Mouse (Mus musculus) midbrain, embryonic 15.5 days (tissue): Measurements from ENCODE around the gene Nes. TPM values are rescaled to one million over a fixed set of nuclear protein-coding genes. Genes with fewer than 3 reads are reported as not detected.

Experiments
- ATAC-seq: fragments of 200-750 bp; cut with Nextera tagmentation; replicated peaks from 2 replicates; pipeline ENCODE4 v1.8.0; 2017; ENCODE audit warnings: moderate TSS enrichment
- H3K27ac ChIP-seq: fragments of 300-500 bp; sonication (generic); 2 replicates; pipeline ENCODE4 v1.5.1; 2015; ENCODE audit warnings: mild to moderate bottlenecking, inconsistent platforms
- H3K27me3 ChIP-seq: fragments of 300-500 bp; sonication (generic); replicated peaks from 2 replicates; pipeline ENCODE4 v1.6.1; 2015; ENCODE audit warnings: inconsistent platforms
- H3K36me3 ChIP-seq: fragments of 300-500 bp; sonication (generic); replicated peaks from 2 replicates; pipeline ENCODE4 v1.6.1; 2015; ENCODE audit warnings: inconsistent platforms
- H3K4me1 ChIP-seq: fragments of 300-500 bp; sonication (generic); 2 replicates; pipeline ENCODE4 v1.6.1; 2015; ENCODE audit warnings: inconsistent platforms
- H3K4me2 ChIP-seq: fragments of 300-500 bp; sonication (generic); 2 replicates; pipeline ENCODE4 v1.6.1; 2015; ENCODE audit warnings: inconsistent platforms, mild to moderate bottlenecking, moderate library complexity
- H3K4me3 ChIP-seq: fragments of 300-500 bp; sonication (generic); 2 replicates; pipeline ENCODE4 v1.5.1; 2015; ENCODE audit warnings: mild to moderate bottlenecking, inconsistent platforms
- H3K9ac ChIP-seq: fragments of 300-500 bp; sonication (generic); 2 replicates; pipeline ENCODE4 v1.6.1; 2015; ENCODE audit warnings: mild to moderate bottlenecking, inconsistent platforms
- H3K9me3 ChIP-seq: fragments of 300-500 bp; sonication (generic); 2 replicates; pipeline ENCODE4 v1.6.1; 2016; ENCODE audit warnings: inconsistent platforms
- WGBS: fragments of 180-500 bp; shearing (Covaris S2); methylation state at CpG from one replicate; pipeline ENCODE4 v1.1.7; 2015; ENCODE audit warnings: mixed read lengths; 5-methylcytosine and 5-hydroxymethylcytosine counted together
- polyA plus RNA-seq: library from polyadenylated mRNA; unstranded; fragments of >200 nt; fragmentation: Nextera tagmentation; extraction: Ambion mirVana; gene quantifications from 2 replicates; pipeline ENCODE4 v1.2.1, GENCODE M21; 2015

Gene Nes
- polyA plus RNA-seq, 1 experiment from 2014 or later = 33.0 TPM

DNA sequence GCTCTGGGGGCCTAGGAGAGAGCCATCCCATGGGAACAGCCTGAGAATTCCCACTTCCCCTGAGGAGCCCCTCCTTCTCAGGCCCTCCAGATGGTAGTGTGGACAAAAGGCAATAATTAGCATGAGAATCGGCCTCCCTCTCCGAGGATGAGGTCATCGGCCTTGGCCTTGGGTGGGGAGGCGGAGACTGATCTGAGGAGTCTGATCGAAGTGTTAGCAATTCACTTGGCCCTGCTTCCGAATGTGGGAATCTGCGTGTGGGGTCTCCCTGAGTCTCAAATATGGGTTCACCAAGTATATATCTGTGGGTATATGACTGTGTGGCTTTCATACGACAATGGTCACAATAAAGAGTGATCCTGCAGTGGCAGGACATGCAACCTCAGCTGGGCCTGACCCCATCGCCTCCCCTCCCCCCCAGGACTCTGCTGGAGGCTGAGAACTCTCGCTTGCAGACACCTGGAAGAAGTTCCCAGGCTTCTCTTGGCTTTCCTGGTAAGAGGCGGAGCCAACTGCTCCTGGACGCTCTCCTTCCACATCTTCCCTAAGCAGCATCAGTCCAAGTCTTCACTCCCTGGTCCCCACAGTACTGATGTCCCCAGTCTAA, 3.6 kb downstream of the Nes start:
- H3K36me3 ChIP-seq = no peaks in the 10 kb centered on the region
- 0 out of 2 replicates have a peak, but pooled peaks cover 4% of the 10 kb centered on the region for H3K27me3 ChIP-seq
- peak overlapping the region; percentile 67 for H3K27ac ChIP-seq
- peak overlapping the region; percentile 51 for H3K4me3 ChIP-seq
- no peaks in the 10 kb centered on the region for H3K9me3 ChIP-seq
- H3K4me2 ChIP-seq = peak overlapping the region; percentile 93
- WGBS = 8% methylated on average over 12 of the region's 12 CpGs
- no peak; the same call in 1 of the 2 replicates for ATAC-seq
- peaks cover 46% of the 10 kb centered on the region for H3K4me1 ChIP-seq
- no peak overlapping the region for H3K9ac ChIP-seq

DNA sequence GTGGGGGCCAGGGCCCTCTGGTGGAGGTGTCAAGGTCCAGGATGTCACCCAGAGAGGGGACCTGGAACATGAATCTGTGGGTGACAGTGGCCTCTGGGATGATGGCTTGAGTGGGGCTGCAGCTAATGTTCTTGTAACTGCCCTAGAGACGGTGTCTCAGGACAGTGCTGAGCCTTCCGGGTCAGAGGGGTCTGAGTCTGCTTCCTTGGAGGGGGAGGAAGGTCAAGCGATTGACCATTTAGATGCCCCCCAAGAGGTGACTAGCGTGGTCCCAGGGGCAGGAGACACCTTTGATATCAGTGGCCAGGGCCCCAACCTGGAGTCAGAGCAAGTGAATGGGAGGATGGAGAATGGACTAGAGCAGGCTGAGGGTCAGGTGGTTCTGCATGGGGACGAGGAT, 8.6 kb downstream of the Nes start:
- H3K4me1 ChIP-seq = peaks cover 31% of the 10 kb centered on the region
- no peaks in the 10 kb centered on the region for H3K27me3 ChIP-seq
- no peaks in the 10 kb centered on the region for H3K9me3 ChIP-seq
- H3K4me2 ChIP-seq = no peak overlapping the region
- no peak overlapping the region for H3K27ac ChIP-seq
- no peak for ATAC-seq
- no peak overlapping the region for H3K4me3 ChIP-seq
- H3K9ac ChIP-seq = no peak overlapping the region
- 88% methylated on average over 5 of the region's 5 CpGs for WGBS
- H3K36me3 ChIP-seq = no peaks in the 10 kb centered on the region

DNA sequence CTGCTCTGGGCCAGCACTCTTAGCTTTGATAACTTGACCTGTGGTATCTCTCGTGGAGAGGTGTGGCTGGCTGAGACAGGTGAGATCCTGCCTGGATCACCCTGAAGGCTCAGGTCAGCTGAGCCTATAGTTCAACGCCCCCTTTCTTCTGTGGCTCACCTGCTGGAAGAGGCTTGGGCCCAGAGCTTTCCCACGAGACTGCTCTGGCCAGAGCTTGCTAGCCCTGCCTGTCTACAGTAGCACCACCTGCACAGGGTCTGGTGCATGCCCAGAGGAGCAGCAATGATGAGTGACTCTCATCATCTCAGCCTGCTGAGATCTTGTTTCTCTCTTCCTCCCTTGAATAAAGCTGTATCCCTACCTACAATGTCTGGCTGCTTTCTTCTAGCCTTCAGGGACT, 9.2 kb downstream of the Nes start:
- 62% methylated on average over 3 of the region's 3 CpGs for WGBS
- Histone ChIP-seq H3K4me2 (no peak overlapping the region), H3K27me3 (no peaks in the 10 kb centered on the region), H3K4me3 (no peak overlapping the region), H3K9ac (no peak overlapping the region), H3K4me1 (peaks cover 29% of the 10 kb centered on the region), H3K27ac (no peak overlapping the region), H3K9me3 (no peaks in the 10 kb centered on the region), H3K36me3 (no peaks in the 10 kb centered on the region)
- no peak for ATAC-seq

DNA sequence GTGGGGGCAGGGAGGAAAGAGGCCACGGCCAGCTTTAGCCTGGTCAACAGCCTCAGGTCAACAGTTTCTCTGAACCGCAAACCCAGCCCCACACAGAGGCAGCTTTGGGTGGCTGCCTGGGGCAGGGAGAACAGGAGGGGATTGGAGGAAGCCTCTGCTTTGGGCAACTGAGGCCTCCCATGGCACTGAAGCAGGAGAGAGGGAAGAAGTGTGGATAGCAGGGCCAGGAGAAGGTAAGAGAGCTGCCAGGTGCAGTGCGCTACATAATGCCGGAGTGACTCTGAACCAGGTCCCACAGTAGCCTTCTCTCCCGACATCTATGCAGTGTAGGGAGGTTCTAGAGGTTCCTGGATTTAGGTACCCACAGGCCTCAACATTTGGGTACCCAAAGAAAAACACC, 9.8 kb downstream of the Nes start:
- H3K27ac ChIP-seq = no peak overlapping the region
- no peak overlapping the region for H3K9ac ChIP-seq
- H3K4me3 ChIP-seq = no peak overlapping the region
- no peaks in the 10 kb centered on the region for H3K36me3 ChIP-seq
- no peak for ATAC-seq
- 67% methylated on average over 5 of the region's 5 CpGs for WGBS
- no peaks in the 10 kb centered on the region for H3K9me3 ChIP-seq
- H3K4me1 ChIP-seq = peaks cover 35% of the 10 kb centered on the region
- no peaks in the 10 kb centered on the region for H3K27me3 ChIP-seq
- H3K4me2 ChIP-seq = no peak overlapping the region

DNA sequence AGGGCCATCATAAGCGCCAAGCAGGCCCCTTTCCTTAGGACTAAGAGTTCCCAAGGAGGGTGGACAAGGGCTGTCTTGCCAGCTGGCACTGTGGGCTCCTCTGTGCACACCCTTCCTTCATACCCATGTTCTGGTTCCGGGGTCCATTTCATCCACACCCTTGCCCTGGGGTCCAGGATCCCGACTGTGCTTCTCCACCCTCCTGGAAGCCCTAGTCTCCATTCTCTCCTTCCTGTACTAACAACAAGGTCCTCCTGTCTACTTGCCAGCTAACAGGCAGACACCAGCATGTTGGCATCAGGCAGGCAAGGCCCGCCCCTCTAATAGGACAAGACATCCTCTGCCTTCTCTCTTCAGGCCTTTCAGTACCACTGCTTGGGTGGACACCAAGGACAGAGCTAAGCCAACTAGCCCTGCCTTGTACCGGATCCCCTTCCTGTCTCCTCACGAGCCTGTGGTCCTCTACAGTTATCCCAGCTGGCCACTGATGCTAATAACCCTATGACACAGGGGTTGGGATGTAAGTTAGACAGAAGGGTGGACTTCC, 10.4 kb downstream of the Nes start:
- WGBS = 91% methylated on average over 6 of the region's 6 CpGs
- H3K4me1 ChIP-seq = peaks cover 37% of the 10 kb centered on the region

DNA sequence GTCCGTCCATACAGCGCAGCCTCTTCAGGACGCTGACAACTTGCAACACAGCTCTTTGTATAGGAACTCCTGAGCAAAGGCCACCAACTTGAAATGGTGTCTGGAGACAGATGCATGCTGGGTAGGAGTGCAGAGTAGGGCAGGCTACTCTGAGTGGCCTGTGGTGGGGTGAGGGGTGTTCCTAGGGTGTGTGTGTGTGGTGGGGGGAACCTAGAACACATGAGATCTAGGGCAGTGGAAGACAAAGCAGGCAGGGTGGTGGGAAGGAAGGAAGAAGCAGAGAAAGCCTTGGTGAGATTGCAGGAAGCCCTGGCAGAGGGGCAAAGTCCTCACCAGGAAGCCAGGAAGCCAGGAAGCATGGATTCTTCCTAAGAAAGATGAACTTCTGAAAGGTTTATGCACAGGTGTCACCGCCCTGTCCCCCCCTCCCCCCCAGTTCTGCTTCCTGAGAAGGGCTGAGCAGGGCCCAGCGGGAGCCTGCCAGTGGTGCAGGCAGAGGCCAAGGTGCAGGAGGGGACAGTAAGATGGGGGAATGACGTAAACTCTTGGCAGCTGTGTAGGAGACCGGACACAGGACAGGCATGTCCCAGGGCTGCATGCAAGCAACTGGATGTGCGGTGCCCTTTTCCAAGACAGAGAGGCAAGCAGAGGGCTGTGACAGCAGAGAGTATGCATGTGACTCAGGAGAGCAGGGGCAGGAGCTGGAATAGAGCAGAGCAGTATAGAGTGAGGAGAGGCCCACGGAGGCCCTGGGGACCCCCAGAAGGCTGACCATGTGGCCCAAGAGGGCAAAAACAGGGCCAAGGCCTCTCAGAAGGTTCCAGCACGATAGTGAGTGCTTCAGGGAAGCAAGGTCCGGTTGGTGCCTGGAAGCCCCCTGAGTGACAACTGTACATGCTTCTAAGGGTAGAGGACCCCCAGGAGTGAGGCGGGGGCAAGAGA, 11.3 kb downstream of the Nes start:
- Histone ChIP-seq H3K27ac (peak overlapping the region; percentile 50), H3K27me3 (no peaks in the 10 kb centered on the region), H3K4me2 (no peak overlapping the region), H3K4me1 (peaks cover 44% of the 10 kb centered on the region), H3K4me3 (no peak overlapping the region), H3K9ac (no peak overlapping the region), H3K36me3 (no peaks in the 10 kb centered on the region), H3K9me3 (no peaks in the 10 kb centered on the region)
- WGBS = 35% methylated on average over 12 of the region's 12 CpGs
- no peak for ATAC-seq

More for the DNA sequence above, 10.4 kb downstream of the Nes start:
- Histone ChIP-seq H3K36me3 (no peaks in the 10 kb centered on the region), H3K9ac (no peak overlapping the region), H3K27me3 (no peaks in the 10 kb centered on the region), H3K9me3 (no peaks in the 10 kb centered on the region), H3K27ac (no peak overlapping the region), H3K4me2 (no peak overlapping the region), H3K4me3 (no peak overlapping the region)
- no peak for ATAC-seq

DNA sequence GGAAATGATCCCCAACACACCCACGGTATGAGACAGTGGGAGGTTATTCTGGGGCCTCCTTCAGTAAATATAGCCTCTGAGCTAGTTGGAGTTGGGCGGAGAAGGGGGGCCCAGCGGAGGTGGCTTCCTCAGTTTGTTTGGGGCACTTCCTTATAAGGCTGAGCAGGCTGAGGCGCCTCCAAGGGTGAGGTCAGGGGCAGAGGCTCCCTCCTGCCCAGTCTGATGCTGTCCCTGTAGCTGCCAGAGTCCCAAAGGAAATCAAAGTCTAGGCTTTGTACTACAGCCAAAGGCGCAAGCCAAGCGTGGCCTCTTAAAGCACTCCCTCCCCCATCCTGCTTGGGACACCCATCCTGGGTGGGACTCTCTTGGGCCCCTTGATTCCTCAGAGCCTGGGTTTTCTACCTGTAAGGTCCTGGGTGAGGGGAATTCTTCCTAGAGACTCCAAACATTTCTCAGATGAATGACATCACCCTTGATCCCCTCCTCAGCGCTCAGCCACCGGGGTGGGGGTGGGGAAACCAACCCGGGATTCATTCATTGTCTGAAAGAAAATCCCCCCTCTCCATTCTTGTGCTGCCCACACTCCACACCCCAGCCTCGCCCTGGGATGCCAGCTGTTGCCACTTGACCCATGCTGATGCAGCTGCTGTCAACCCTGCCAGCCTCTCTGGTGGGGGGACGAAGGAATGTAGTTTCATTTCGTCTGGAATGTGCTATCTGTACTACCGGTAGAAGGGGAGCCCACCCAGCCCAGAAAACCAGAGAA, 12.1 kb downstream of the Nes start:
- Histone ChIP-seq H3K4me3 (no peak overlapping the region), H3K9ac (peak overlapping the region; percentile 13; the same call in 1 of the 2 replicates), H3K4me2 (peak overlapping the region; percentile 29), H3K9me3 (no peaks in the 10 kb centered on the region), H3K36me3 (no peaks in the 10 kb centered on the region), H3K4me1 (peaks cover 53% of the 10 kb centered on the region), H3K27ac (peak overlapping the region; percentile 50), H3K27me3 (no peaks in the 10 kb centered on the region)
- 6% methylated on average over 13 of the region's 13 CpGs for WGBS
- ATAC-seq = peak; percentile 15; the same call in 1 of the 2 replicates

DNA sequence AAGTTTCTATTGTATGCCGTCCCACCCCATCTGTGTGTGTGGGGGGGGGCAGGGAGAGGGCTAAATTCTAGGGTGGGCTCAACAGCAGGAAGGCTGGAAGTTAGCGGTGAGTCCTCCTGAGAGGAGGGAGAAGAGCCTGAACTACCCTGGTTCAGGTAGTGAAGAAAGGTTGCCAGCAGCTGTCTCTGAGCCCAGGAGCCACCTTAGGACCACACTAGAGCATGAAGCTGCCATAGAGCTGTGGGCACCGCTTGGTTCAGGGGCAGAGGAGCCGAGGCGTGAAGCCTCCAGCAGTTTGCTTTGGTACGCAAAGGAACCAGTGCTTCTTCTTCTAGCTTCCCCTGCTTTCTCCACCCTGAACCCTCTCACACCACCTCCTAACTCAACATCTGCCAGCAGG, 12.7 kb downstream of the Nes start:
- Histone ChIP-seq H3K9me3 (no peaks in the 10 kb centered on the region), H3K9ac (peak overlapping the region; percentile 13; the same call in 1 of the 2 replicates), H3K4me1 (peaks cover 57% of the 10 kb centered on the region), H3K4me3 (no peak overlapping the region), H3K36me3 (no peaks in the 10 kb centered on the region), H3K27ac (no peak overlapping the region), H3K4me2 (peak overlapping the region; percentile 29; the same call in 1 of the 2 replicates), H3K27me3 (0 out of 2 replicates have a peak, but pooled peaks cover 1% of the 10 kb centered on the region)
- no peak for ATAC-seq
- WGBS = 45% methylated on average over 6 of the region's 6 CpGs

DNA sequence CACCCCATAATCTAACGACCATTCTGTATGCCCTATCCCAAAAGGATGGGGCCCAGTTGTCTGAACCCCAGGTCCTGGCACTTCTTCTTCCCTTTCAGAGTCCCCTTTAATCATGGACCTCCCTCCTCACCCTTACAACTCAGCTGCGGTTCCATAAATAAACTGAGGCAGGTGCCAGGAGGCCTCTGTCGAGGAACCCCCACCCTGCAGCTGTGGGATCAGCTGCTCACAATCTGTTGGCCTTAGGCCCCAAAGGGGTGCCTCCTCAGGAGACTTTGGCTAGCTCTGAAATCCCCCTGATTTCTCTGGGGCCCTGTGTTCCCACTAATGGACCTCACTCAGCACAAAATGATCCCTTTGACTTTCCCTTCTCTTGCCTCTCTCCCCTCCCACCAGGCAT, 13.2 kb downstream of the Nes start:
- no peak for ATAC-seq
- Histone ChIP-seq H3K4me2 (no peak overlapping the region), H3K4me1 (peaks cover 57% of the 10 kb centered on the region), H3K9me3 (no peaks in the 10 kb centered on the region), H3K36me3 (no peaks in the 10 kb centered on the region), H3K27ac (no peak overlapping the region), H3K9ac (no peak overlapping the region), H3K4me3 (no peak overlapping the region), H3K27me3 (0 out of 2 replicates have a peak, but pooled peaks cover 3% of the 10 kb centered on the region)
- 42% methylated on average over 3 of the region's 3 CpGs for WGBS

DNA sequence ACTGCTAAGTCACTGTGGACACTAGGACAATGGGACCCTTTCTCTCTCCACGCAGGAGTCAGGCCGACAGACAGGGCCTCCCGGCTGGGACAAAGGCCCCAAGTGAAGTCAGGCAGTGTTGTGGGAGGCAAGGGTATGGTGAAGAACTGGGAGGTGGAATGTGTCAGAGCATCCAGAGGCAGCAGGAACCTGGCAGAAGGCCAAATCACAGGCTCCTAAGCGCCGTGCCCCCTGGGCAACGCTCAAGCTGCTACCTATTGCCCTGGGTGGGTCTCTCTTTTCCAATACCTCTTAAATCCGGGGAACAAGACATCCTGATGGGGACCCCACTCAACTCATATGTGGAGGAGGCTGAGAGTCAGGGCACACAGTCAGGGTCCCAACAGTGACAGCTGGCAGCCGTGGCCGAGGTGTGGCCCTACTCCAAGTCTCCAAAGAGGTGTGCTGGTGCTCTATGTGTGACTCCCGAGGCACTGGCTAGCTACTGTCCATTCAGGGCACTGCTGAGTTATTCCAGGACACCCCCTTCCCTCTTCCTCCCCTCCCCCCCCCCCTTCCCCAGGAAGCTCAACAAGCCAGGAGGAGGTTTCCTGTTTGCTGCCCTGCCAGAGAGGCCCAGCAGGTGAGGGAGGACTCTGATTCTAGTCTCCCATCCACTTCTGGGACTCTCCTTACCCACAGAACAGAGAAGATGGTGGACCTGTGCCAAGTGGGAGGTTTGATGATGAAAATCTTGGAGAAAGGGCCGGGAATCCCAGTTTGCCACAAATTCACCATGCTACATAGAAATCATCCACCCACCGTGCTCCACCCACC, 14.8 kb downstream of the Nes start:
- H3K4me1 ChIP-seq = peaks cover 57% of the 10 kb centered on the region
- WGBS = 24% methylated on average over 12 of the region's 12 CpGs
- peak overlapping the region; percentile 46 for H3K27ac ChIP-seq

DNA sequence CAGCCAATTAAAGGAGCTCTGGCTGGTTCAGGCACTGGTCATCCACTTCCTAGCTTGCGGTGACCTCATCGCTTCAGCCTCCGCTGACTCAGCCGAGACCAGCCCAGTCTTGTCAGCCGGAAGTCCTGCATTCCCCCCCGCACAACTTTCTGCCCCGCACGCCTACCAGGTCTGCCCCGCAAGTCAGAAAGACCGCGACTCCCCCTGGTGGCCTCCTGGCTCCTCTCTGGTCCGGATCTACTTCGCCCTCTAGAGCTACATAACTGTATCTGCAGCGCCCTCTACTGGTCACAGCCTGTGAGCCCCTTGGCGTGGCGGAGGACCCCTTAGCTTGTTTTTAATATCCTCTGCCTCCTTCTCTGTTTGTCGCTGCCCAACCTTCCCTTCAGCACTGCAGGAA, 16.0 kb downstream of the Nes start:
- Histone ChIP-seq H3K4me3 (peak overlapping the region; percentile 41), H3K9ac (peak overlapping the region; percentile 12; the same call in 1 of the 2 replicates), H3K27me3 (peaks cover 15% of the 10 kb centered on the region), H3K9me3 (no peaks in the 10 kb centered on the region), H3K4me1 (peaks cover 54% of the 10 kb centered on the region), H3K27ac (peak overlapping the region; percentile 43), H3K36me3 (no peaks in the 10 kb centered on the region), H3K4me2 (peak overlapping the region; percentile 77)
- ATAC-seq = peak; percentile 79
- WGBS = under 1% methylated on average over 17 of the region's 17 CpGs

More for the DNA sequence above, 14.8 kb downstream of the Nes start:
- Histone ChIP-seq H3K4me3 (no peak overlapping the region), H3K36me3 (no peaks in the 10 kb centered on the region), H3K9me3 (no peaks in the 10 kb centered on the region), H3K9ac (no peak overlapping the region), H3K4me2 (no peak overlapping the region), H3K27me3 (0 out of 2 replicates have a peak, but pooled peaks cover 9% of the 10 kb centered on the region)
- no peak for ATAC-seq
